31 mouse cellular contexts compared by ENCODE assay signal in genomic region chr16:36053524-36054275, GRCm38 (mm10). TPM values are rescaled to one million over a fixed set of nuclear protein-coding genes. Genes with fewer than 3 reads are reported as not detected.
DNase-seq lines count a peak whose midpoint lies in the region; ATAC-seq and TF ChIP-seq lines count a peak whose summit lies in the region.
"Had no signal": no experiment of that assay in that cellular context is flagged by ENCODE, and none has a peak within 500 bp of the region (broad histone marks: within the 10 kb centered on the region; RNA-seq: fewer than 3 reads in every experiment).

No protein-coding gene starts in this region.

- peaks cover 19% of the 10 kb centered on the region for H3K36me3 ChIP-seq in lung, postnatal 0 days (ENCODE audit: insufficient read depth, low read length)
- H3K36me3 ChIP-seq in heart, embryonic 12.5 days = peaks cover 55% of the 10 kb centered on the region
- H3K36me3 ChIP-seq in heart, postnatal 0 days (replicated peaks; ENCODE audit: control insufficient read depth, insufficient read depth, low read length) = peaks cover 31% of the 10 kb centered on the region

- peak; percentile 24; the same call in 1 of the 2 replicates for ATAC-seq in lung, postnatal 0 days
- peak; percentile 72 for ATAC-seq in heart, embryonic 12.5 days (ENCODE audit: insufficient number of reproducible peaks, low FRiP score)
- ATAC-seq in heart, postnatal 0 days (ENCODE audit: insufficient read depth, low read depth) = peak; percentile 90
- ATAC-seq in frontal cortex, adult (ENCODE audit: low TSS enrichment) = no peak
- ATAC-seq: forebrain, embryonic 16.5 days; inflammation-experienced regulatory T-cells, adult 6 months; Patski had no signal

- no peak overlapping the region for H3K27ac ChIP-seq in lung, postnatal 0 days (ENCODE audit: low read length)
- H3K27ac ChIP-seq in heart, embryonic 12.5 days (ENCODE audit: poor library complexity, severe bottlenecking) = peak overlapping the region; percentile 89
- peak overlapping the region; percentile 76 for H3K27ac ChIP-seq in heart, postnatal 0 days (ENCODE audit: low read depth)
- H3K27ac ChIP-seq: hindbrain, embryonic 10.5 days; hindbrain, embryonic 15.5 days; limb, embryonic 13.5 days; lung, embryonic 15.5 days; midbrain, embryonic 12.5 days; neural tube, embryonic 12.5 days; stomach, embryonic 15.5 days had no signal

- no peak overlapping the region for H3K4me3 ChIP-seq in lung, postnatal 0 days (ENCODE audit: low read depth, low read length)
- no peak overlapping the region for H3K4me3 ChIP-seq in heart, embryonic 12.5 days
- no peak overlapping the region for H3K4me3 ChIP-seq in heart, postnatal 0 days (ENCODE audit: low read depth, low read length)
- H3K4me3 ChIP-seq: erythroblast, embryonic 14.5 days; hindbrain, embryonic 10.5 days; hindbrain, embryonic 15.5 days; limb, embryonic 13.5 days; lung, embryonic 15.5 days; midbrain, embryonic 12.5 days; myocyte; neural tube, embryonic 12.5 days; stomach, embryonic 15.5 days had no signal

- no peak for TF ChIP-seq CTCF in lung, postnatal 0 days (IDR thresholded peaks at IDR 0.05)
- no peak for TF ChIP-seq CTCF in heart, postnatal 0 days (IDR thresholded peaks at IDR 0.05; ENCODE audit: low read depth)

- no peaks in the 10 kb centered on the region for H3K9me3 ChIP-seq in lung, postnatal 0 days (ENCODE audit: low read length)
- H3K9me3 ChIP-seq in heart, embryonic 12.5 days (replicated peaks) = no peaks in the 10 kb centered on the region
- H3K9me3 ChIP-seq in heart, postnatal 0 days (replicated peaks; ENCODE audit: control insufficient read depth, low read length) = no peaks in the 10 kb centered on the region
- H3K9me3 ChIP-seq: G1E; hindbrain, embryonic 10.5 days; hindbrain, embryonic 15.5 days; limb, embryonic 13.5 days; lung, embryonic 15.5 days; megakaryocyte, embryonic 14.5 days; midbrain, embryonic 12.5 days; neural tube, embryonic 12.5 days; stomach, embryonic 15.5 days had no signal

- no peak for TF ChIP-seq EP300 in lung, postnatal 0 days (IDR thresholded peaks at IDR 0.05)
- peak; percentile 82; the same call in 1 of the 2 replicates for TF ChIP-seq EP300 in heart, postnatal 0 days (IDR thresholded peaks at IDR 0.05; ENCODE audit: low read depth)

- no peak overlapping the region for H3K4me2 ChIP-seq in lung, postnatal 0 days (replicated peaks; ENCODE audit: low read depth, low read length)
- no peak overlapping the region for H3K4me2 ChIP-seq in heart, embryonic 12.5 days
- no peak overlapping the region for H3K4me2 ChIP-seq in heart, postnatal 0 days (ENCODE audit: low read depth, low read length)
- H3K4me2 ChIP-seq: hindbrain, embryonic 15.5 days; limb, embryonic 13.5 days; liver, embryonic 11.5 days; lung, embryonic 15.5 days; midbrain, embryonic 12.5 days; neural tube, embryonic 12.5 days; stomach, embryonic 15.5 days had no signal

- 0 out of 2 replicates have a peak, but pooled peaks cover 3% of the 10 kb centered on the region for H3K4me1 ChIP-seq in lung, postnatal 0 days (ENCODE audit: insufficient read depth, low read depth, low read length)
- peaks cover 45% of the 10 kb centered on the region for H3K4me1 ChIP-seq in heart, embryonic 12.5 days (replicated peaks)
- peaks cover 31% of the 10 kb centered on the region for H3K4me1 ChIP-seq in heart, postnatal 0 days (ENCODE audit: control insufficient read depth, insufficient read depth)
- H3K4me1 ChIP-seq: hindbrain, embryonic 15.5 days; limb, embryonic 13.5 days; lung, embryonic 15.5 days; midbrain, embryonic 12.5 days; neural tube, embryonic 12.5 days; stomach, embryonic 15.5 days had no signal

- DNase-seq in lung, postnatal 0 days (ENCODE audit: low spot score) = no peak
- no peak for DNase-seq in lung, postnatal 10 days
- peak; percentile 92 for DNase-seq in heart, postnatal 0 days (ENCODE audit: low spot score)
- no peak for DNase-seq in frontal cortex, postnatal 36 days (ENCODE audit: low spot score in 2 of 2)
- no peak for DNase-seq in cerebellum, postnatal 14 days
- DNase-seq: adrenal gland, postnatal 14 days; cerebellum, adult 11-12 months; cerebellum, adult 9-11 months; gastrocnemius, postnatal 10 days; kidney, adult 11 months; kidney, postnatal 36 days; lung, postnatal 4 days; thymus, adult 18-20 months; thymus, postnatal 25 days had no signal

- no peaks in the 10 kb centered on the region for H3K27me3 ChIP-seq in lung, postnatal 0 days (replicated peaks; ENCODE audit: insufficient read depth, low read length)
- no peaks in the 10 kb centered on the region for H3K27me3 ChIP-seq in heart, embryonic 12.5 days (replicated peaks)
- no peaks in the 10 kb centered on the region for H3K27me3 ChIP-seq in heart, postnatal 0 days (ENCODE audit: control insufficient read depth, insufficient read depth, low read length)
- H3K27me3 ChIP-seq: hindbrain, embryonic 15.5 days; limb, embryonic 13.5 days; lung, embryonic 15.5 days; megakaryocyte, embryonic 14.5 days; midbrain, embryonic 12.5 days; neural tube, embryonic 12.5 days; Patski; stomach, embryonic 15.5 days had no signal

- 63% methylated on average over 6 of the region's 6 CpGs for WGBS in lung, postnatal 0 days
- 28% methylated on average over 6 of the region's 6 CpGs for WGBS in heart, embryonic 12.5 days
- WGBS in heart, postnatal 0 days = 27% methylated on average over 6 of the region's 6 CpGs

- no peak overlapping the region for H3K9ac ChIP-seq in lung, postnatal 0 days (replicated peaks; ENCODE audit: low read depth)
- no peak overlapping the region for H3K9ac ChIP-seq in heart, embryonic 12.5 days
- no peak overlapping the region for H3K9ac ChIP-seq in heart, postnatal 0 days (replicated peaks; ENCODE audit: low read depth, low read length)
- H3K9ac ChIP-seq: hindbrain, embryonic 15.5 days; limb, embryonic 13.5 days; lung, embryonic 15.5 days; midbrain, embryonic 12.5 days; neural tube, embryonic 12.5 days; stomach, embryonic 15.5 days had no signal

RNA-seq across cellular contexts. Expression of gene Wdr5b, which starts 12.7 kb away (rescaled TPM):
- polyA plus RNA-seq in lung, postnatal 0 days (2015; fragmentation: Nextera tagmentation; extraction: Ambion mirVana) = 5.4 and 5.8 TPM in 2 replicates
- 6.2 and 6.3 TPM in 2 replicates for polyA plus RNA-seq in heart, embryonic 12.5 days (2016; fragmentation: Nextera tagmentation; extraction: Ambion mirVana)
- total RNA-seq in heart, postnatal 0 days (2014; rRNA removed; ENCODE audit: low replicate concordance) = 5.4 and 7.8 TPM in 2 replicates
- 5.8 and 6.8 TPM in 2 replicates for polyA plus RNA-seq in heart, postnatal 0 days (2015; fragmentation: Nextera tagmentation; extraction: Ambion mirVana)

RNA-seq across cellular contexts. Expression of gene Fam162a, which starts 17.7 kb away (rescaled TPM):
- polyA plus RNA-seq in lung, postnatal 0 days (2015; fragmentation: Nextera tagmentation; extraction: Ambion mirVana) = 213 and 234 TPM in 2 replicates
- polyA plus RNA-seq in heart, embryonic 12.5 days (2016; fragmentation: Nextera tagmentation; extraction: Ambion mirVana) = 690 and 731 TPM in 2 replicates
- total RNA-seq in heart, postnatal 0 days (2014; rRNA removed; ENCODE audit: low replicate concordance) = 126 and 370 TPM in 2 replicates
- 755 and 772 TPM in 2 replicates for polyA plus RNA-seq in heart, postnatal 0 days (2015; fragmentation: Nextera tagmentation; extraction: Ambion mirVana)

RNA-seq across cellular contexts. Expression of gene Ccdc58, which starts 17.8 kb away (rescaled TPM):
- polyA plus RNA-seq in lung, postnatal 0 days (2015; fragmentation: Nextera tagmentation; extraction: Ambion mirVana) = 33.8 and 36.4 TPM in 2 replicates
- 86.9 and 89.7 TPM in 2 replicates for polyA plus RNA-seq in heart, embryonic 12.5 days (2016; fragmentation: Nextera tagmentation; extraction: Ambion mirVana)
- 20.9 and 28.4 TPM in 2 replicates for total RNA-seq in heart, postnatal 0 days (2014; rRNA removed; ENCODE audit: low replicate concordance)
- 79.2 and 82.6 TPM in 2 replicates for polyA plus RNA-seq in heart, postnatal 0 days (2015; fragmentation: Nextera tagmentation; extraction: Ambion mirVana)
